Mouse (Mus musculus) MEL (cell line): Measurements from ENCODE around the gene Rad50.

ENCODE experiments used
- BHLHE40 ChIP-seq: IDR thresholded peaks from 2 replicates; pipeline ENCODE4 v1.6.1; 2012; ENCODE audit warnings: low read depth, mild to moderate bottlenecking, inconsistent platforms, low read length, improper control_type of control experiment, borderline replicate concordance
- CHD2 ChIP-seq: IDR thresholded peaks from 2 replicates; pipeline ENCODE4 v1.6.1; 2011; ENCODE audit warnings: low read length, improper control_type of control experiment
- CTCF ChIP-seq, 3 experiments: IDR thresholded peaks in 2 of 3; conservative IDR thresholded peaks in 1 of 3; 2 replicates each; pipeline ENCODE4 v1.5.1; 2011 to 2012; ENCODE audit warnings: low read length in 3 of 3, low read depth in 2 of 3, mild to moderate bottlenecking in 2 of 3, improper control_type of control experiment in 1 of 3, inconsistent platforms in 1 of 3, mixed read lengths in 1 of 3, moderate library complexity in 1 of 3; ENCODE audit not compliant: control insufficient read depth in 1 of 3, insufficient read depth in 1 of 3, poor library complexity in 1 of 3, severe bottlenecking in 1 of 3
- E2F4 ChIP-seq: IDR thresholded peaks from 2 replicates; pipeline ENCODE4 v1.6.1; 2011; ENCODE audit warnings: low read depth, low read length, improper control_type of control experiment, borderline replicate concordance
- EP300 ChIP-seq, 2 experiments: IDR thresholded peaks; 2 replicates each; pipeline ENCODE4 v1.6.1; 2011; ENCODE audit warnings: improper control_type of control experiment in 2 of 2, low read length in 2 of 2, low read depth in 1 of 2, mild to moderate bottlenecking in 1 of 2
- GATA1 ChIP-seq: IDR thresholded peaks from 2 replicates; pipeline ENCODE4 v1.6.1; 2011; ENCODE audit warnings: low read depth, low read length, improper control_type of control experiment
- MAFK ChIP-seq: IDR thresholded peaks from 2 replicates; pipeline ENCODE4 v1.6.1; 2011; ENCODE audit warnings: low read depth, mild to moderate bottlenecking, low read length, improper control_type of control experiment, borderline replicate concordance
- POLR2A ChIP-seq, 2 experiments: IDR thresholded peaks; 2 replicates each; pipeline ENCODE4 v1.6.1; 2011 to 2012; ENCODE audit warnings: low read length in 2 of 2, mild to moderate bottlenecking in 2 of 2, control low read depth in 1 of 2, improper control_type of control experiment in 1 of 2, low read depth in 1 of 2, moderate library complexity in 1 of 2; ENCODE audit not compliant: control insufficient read depth in 1 of 2, insufficient read depth in 1 of 2, poor library complexity in 1 of 2
- SIN3A ChIP-seq: IDR thresholded peaks from 2 replicates; pipeline ENCODE4 v1.6.1; 2012; ENCODE audit warnings: low read length, improper control_type of control experiment, inconsistent platforms
- TCF12 ChIP-seq: IDR thresholded peaks from 2 replicates; pipeline ENCODE4 v1.6.1; 2014; ENCODE audit warnings: low read depth, mild to moderate bottlenecking, inconsistent platforms, low read length, improper control_type of control experiment, moderate library complexity
- USF1 ChIP-seq: IDR thresholded peaks from 2 replicates; pipeline ENCODE4 v1.6.1; 2014; ENCODE audit warnings: low read depth, mild to moderate bottlenecking, inconsistent platforms, low read length, improper control_type of control experiment, moderate library complexity
- ZMIZ1 ChIP-seq: IDR thresholded peaks from 2 replicates; pipeline ENCODE4 v1.6.1; 2012; ENCODE audit warnings: low read depth, mild to moderate bottlenecking, inconsistent platforms, low read length, improper control_type of control experiment, moderate library complexity
- ZNF384 ChIP-seq: IDR thresholded peaks from 2 replicates; pipeline ENCODE4 v1.6.1; 2012; ENCODE audit warnings: low read depth, mild to moderate bottlenecking, inconsistent platforms, low read length, improper control_type of control experiment

DNA sequence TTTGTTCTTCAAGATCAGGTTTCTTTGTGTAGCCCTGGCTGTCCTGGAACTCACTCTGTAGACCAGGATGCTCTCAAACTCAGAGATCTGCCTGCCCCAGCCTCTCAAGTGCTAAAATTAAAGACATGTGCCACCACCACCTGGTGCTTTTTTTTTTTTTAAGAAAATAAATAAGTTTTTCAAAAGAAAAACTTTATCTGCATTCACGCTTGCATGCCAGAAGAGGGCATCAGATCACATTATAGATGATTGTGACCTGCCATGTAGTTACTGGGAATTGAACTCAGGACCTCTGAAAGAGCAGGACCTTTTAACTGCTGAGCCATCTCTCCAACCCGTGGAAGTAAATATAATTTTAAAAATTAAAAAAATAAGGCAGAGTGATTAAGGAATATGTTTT lies 38.1 kb upstream of the Rad50 start:
- TF ChIP-seq EP300 (IDR thresholded peaks at IDR 0.05; ENCODE audit: low read depth in 1 of 2, low read length in 2 of 2) (no peak), GATA1 (no peak), MAFK (no peak), SIN3A (no peak), TCF12 (no peak), POLR2A (IDR thresholded peaks at IDR 0.05; ENCODE audit: control insufficient read depth in 1 of 2, insufficient read depth in 1 of 2, low read depth in 1 of 2, low read length in 2 of 2, poor library complexity in 1 of 2) (no peak), CTCF (IDR thresholded peaks at IDR 0.05 in 2 of 3, conservative IDR thresholded peaks at IDR 0.05 in 1 of 3; ENCODE audit: control insufficient read depth in 1 of 3, insufficient read depth in 1 of 3, low read depth in 2 of 3, low read length in 3 of 3, poor library complexity in 1 of 3, severe bottlenecking in 1 of 3) (peak in 1 of 3 experiments; percentile 55; a peak in 3 of 6 replicates), CHD2 (no peak), BHLHE40 (no peak), ZMIZ1 (no peak), USF1 (no peak), E2F4 (no peak), ZNF384 (peak; percentile 79)
